Comparison of ENCODE assay signal across 27 mouse cellular contexts in the genomic region with DNA sequence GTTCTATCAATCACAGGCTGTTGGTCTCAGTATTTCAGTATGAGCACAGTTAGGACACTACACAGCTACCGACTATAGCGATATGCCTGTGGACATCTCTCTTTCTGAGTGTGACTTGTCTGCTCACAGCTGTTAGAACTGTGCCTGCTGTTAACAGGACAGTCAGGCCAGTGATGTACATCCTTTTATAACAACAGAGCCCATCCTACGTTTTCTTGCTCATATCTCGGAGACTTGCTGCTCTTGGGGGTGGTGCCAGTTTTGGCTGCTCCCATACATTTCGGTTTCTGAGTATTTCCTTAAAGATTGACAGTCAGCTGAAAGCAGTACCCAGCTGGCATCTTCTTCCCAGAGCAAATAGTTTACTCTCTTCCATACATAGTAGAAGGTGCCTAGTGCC. TPM values are rescaled to one million over a fixed set of nuclear protein-coding genes. Genes with fewer than 3 reads are reported as not detected.
"Had no signal": no experiment of that assay in that cellular context is flagged by ENCODE, and none has a peak within 500 bp of the region (broad histone marks: within the 10 kb centered on the region; RNA-seq: fewer than 3 reads in every experiment).

No protein-coding gene starts in this region.

- H3K4me3 ChIP-seq: embryonic facial prominence, embryonic 10.5 days; embryonic facial prominence, embryonic 12.5 days; embryonic facial prominence, embryonic 13.5 days; embryonic facial prominence, embryonic 15.5 days; erythroblast, embryonic 14.5 days; forebrain, embryonic 10.5 days; forebrain, embryonic 12.5 days; forebrain, embryonic 13.5 days; forebrain, embryonic 15.5 days; gastrocnemius, adult 2 months; heart, adult 2 months; heart, embryonic 10.5 days had no signal

- DNase-seq: cerebellum, adult 8-10 months; cerebellum, adult 9-10 months; cerebellum, adult 9-11 months; cerebellum, postnatal 10 days; cerebellum, postnatal 14 days; cerebellum, postnatal 25 days; cerebellum, postnatal 36 days; embryo, embryonic 11 days; forebrain, postnatal 0 days; gastrocnemius, adult 2 months; gastrocnemius, postnatal 10 days; gastrocnemius, postnatal 14 days; gastrocnemius, postnatal 25 days; gastrocnemius, postnatal 36 days had no signal

- H3K27me3 ChIP-seq: embryonic facial prominence, embryonic 12.5 days; embryonic facial prominence, embryonic 13.5 days; embryonic facial prominence, embryonic 15.5 days; forebrain, embryonic 12.5 days; forebrain, embryonic 13.5 days; forebrain, embryonic 15.5 days had no signal

- H3K4me2 ChIP-seq: embryonic facial prominence, embryonic 12.5 days; embryonic facial prominence, embryonic 13.5 days; embryonic facial prominence, embryonic 15.5 days; forebrain, embryonic 12.5 days; forebrain, embryonic 13.5 days; forebrain, embryonic 15.5 days had no signal

- H3K9me3 ChIP-seq: embryonic facial prominence, embryonic 10.5 days; embryonic facial prominence, embryonic 12.5 days; embryonic facial prominence, embryonic 13.5 days; embryonic facial prominence, embryonic 15.5 days; forebrain, embryonic 10.5 days; forebrain, embryonic 12.5 days; forebrain, embryonic 13.5 days; forebrain, embryonic 15.5 days; heart, embryonic 10.5 days had no signal

- H3K9ac ChIP-seq: embryonic facial prominence, embryonic 12.5 days; embryonic facial prominence, embryonic 13.5 days; embryonic facial prominence, embryonic 15.5 days; forebrain, embryonic 12.5 days; forebrain, embryonic 13.5 days; forebrain, embryonic 15.5 days; forebrain, postnatal 0 days had no signal

- H3K4me1 ChIP-seq: embryonic facial prominence, embryonic 10.5 days; embryonic facial prominence, embryonic 12.5 days; forebrain, embryonic 10.5 days; forebrain, embryonic 12.5 days; forebrain, embryonic 13.5 days had no signal

- ATAC-seq: forebrain, embryonic 13.5 days; forebrain, embryonic 14.5 days; forebrain, embryonic 15.5 days; forebrain, embryonic 16.5 days; forebrain, postnatal 0 days had no signal

- H3K36me3 ChIP-seq: embryonic facial prominence, embryonic 15.5 days had no signal

- H3K27ac ChIP-seq: embryonic facial prominence, embryonic 10.5 days; embryonic facial prominence, embryonic 12.5 days; embryonic facial prominence, embryonic 13.5 days; embryonic facial prominence, embryonic 15.5 days; forebrain, embryonic 10.5 days; forebrain, embryonic 12.5 days; forebrain, embryonic 13.5 days; forebrain, embryonic 15.5 days; gastrocnemius, adult 2 months; heart, adult 2 months; heart, embryonic 10.5 days had no signal

RNA-seq across cellular contexts. Expression of a gene that starts 52.3 kb away (rescaled TPM):
- polyA plus RNA-seq: embryonic facial prominence, embryonic 10.5 days; erythroblast, embryonic 14.5 days had no signal
